Mouse (Mus musculus) hindbrain, embryonic 11.5 days (tissue): ENCODE data around the gene Pex14. TPM values are rescaled to one million over a fixed set of nuclear protein-coding genes. Genes with fewer than 3 reads are reported as not detected.

Experiments used
- ATAC-seq: fragments of 200-750 bp; cut with Nextera tagmentation; 2 replicates; pipeline ENCODE4 v1.8.0; 2017; ENCODE audit warnings: mild to moderate bottlenecking, moderate TSS enrichment, moderate library complexity; ENCODE audit not compliant: low FRiP score
- DNase-seq: peaks from one replicate; pipeline ENCODE4 v3.0.0-alpha.2; 2015; ENCODE audit warnings: low spot score
- H3K27ac ChIP-seq: fragments of 300-500 bp; sonication (generic); 2 replicates; pipeline ENCODE4 v1.5.1; 2014; ENCODE audit warnings: mild to moderate bottlenecking, low read depth, low read length
- H3K27me3 ChIP-seq: fragments of 300-500 bp; sonication (generic); 2 replicates; pipeline ENCODE4 v1.6.1; 2014; ENCODE audit warnings: mild to moderate bottlenecking, low read length, moderate library complexity, mixed read lengths; ENCODE audit not compliant: control insufficient read depth, insufficient read depth
- H3K36me3 ChIP-seq: fragments of 300-500 bp; sonication (generic); 2 replicates; pipeline ENCODE4 v1.6.1; 2014; ENCODE audit warnings: mild to moderate bottlenecking, low read length, moderate library complexity, mixed read lengths; ENCODE audit not compliant: control insufficient read depth, insufficient read depth
- H3K4me1 ChIP-seq: fragments of 300-500 bp; sonication (generic); replicated peaks from 2 replicates; pipeline ENCODE4 v1.6.1; 2014; ENCODE audit warnings: low read length, mixed read lengths; ENCODE audit not compliant: control insufficient read depth, insufficient read depth
- H3K4me2 ChIP-seq: fragments of 300-500 bp; sonication (generic); replicated peaks from 2 replicates; pipeline ENCODE4 v1.6.1; 2014; ENCODE audit warnings: mild to moderate bottlenecking, low read depth, low read length
- H3K4me3 ChIP-seq: fragments of 300-500 bp; sonication (generic); 2 replicates; pipeline ENCODE4 v1.5.1; 2014; ENCODE audit warnings: low read depth, low read length
- H3K9ac ChIP-seq: fragments of 300-500 bp; sonication (generic); 2 replicates; pipeline ENCODE4 v1.6.1; 2014; ENCODE audit warnings: low read depth, low read length
- H3K9me3 ChIP-seq: fragments of 300-500 bp; sonication (generic); 2 replicates; pipeline ENCODE4 v1.6.1; 2016; ENCODE audit warnings: low read length; ENCODE audit not compliant: control insufficient read depth
- WGBS: fragments of 180-500 bp; shearing (Covaris S2); extraction: QIAGEN DNeasy Blood & Tissue Kit; methylation state at CpG from one replicate; pipeline ENCODE4 v1.1.7; 2014; 5-methylcytosine and 5-hydroxymethylcytosine counted together
- polyA plus RNA-seq: library from polyadenylated mRNA; unstranded; fragments of >200 nt; fragmentation: Nextera tagmentation; extraction: Ambion mirVana; gene quantifications from 2 replicates; pipeline ENCODE4 v1.2.1, GENCODE M21; 2014

Pex14 gene
- polyA plus RNA-seq: 29.9 and 33.5 TPM in 2 replicates

DNA sequence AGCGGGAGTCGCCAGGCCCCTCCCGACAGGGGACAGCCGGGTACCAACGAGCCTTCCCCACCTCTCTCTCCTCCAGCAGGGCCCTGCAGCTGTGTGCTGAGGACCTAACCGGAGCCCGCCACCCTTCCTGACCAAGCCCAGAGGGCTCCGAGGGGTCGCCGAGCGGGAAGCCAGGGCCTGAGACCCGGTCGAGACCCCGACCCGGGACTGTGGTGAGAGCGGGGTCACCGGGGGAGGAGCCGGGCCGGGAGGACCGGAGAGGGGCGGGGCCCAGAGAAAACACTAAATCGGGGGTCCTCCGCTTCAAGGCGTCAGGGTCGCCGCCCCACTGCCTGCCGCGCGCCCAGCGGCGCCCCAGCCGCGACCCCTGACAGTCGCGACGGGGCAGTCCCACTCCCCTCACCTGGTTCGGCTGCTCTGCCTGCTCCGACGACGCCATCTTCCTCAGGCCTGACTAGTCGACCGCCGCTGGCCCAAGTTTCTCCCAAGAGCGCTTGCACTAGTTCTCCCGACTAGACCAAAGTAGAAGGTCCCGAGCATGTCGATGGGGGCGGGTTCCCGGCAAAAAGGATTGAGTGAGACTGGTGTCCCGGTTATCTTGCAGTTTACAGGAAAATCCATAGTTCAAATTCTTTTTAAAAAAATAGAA lies at the start of gene Pex14:
Gene Pex14 (minus strand): TSS at position 508 of the 649 bp plus-strand sequence.
- no peaks in the 10 kb centered on the region for H3K9me3 ChIP-seq
- under 1% methylated on average over 45 of the region's 50 CpGs for WGBS
- H3K4me1 ChIP-seq: peaks cover 7% of the 10 kb centered on the region
- no peaks in the 10 kb centered on the region for H3K27me3 ChIP-seq
- peak within 1 kb of the TSS; percentile 60; the same call in 1 of the 2 replicates for H3K27ac ChIP-seq
- peak within 1 kb of the TSS; percentile 93 for H3K9ac ChIP-seq
- peak; percentile 90 for DNase-seq
- H3K4me3 ChIP-seq: peak within 1 kb of the TSS; percentile 98
- H3K36me3 ChIP-seq: no peaks in the 10 kb centered on the region
- ATAC-seq: peak; percentile 77
- H3K4me2 ChIP-seq: peak within 1 kb of the TSS; percentile 65

DNA sequence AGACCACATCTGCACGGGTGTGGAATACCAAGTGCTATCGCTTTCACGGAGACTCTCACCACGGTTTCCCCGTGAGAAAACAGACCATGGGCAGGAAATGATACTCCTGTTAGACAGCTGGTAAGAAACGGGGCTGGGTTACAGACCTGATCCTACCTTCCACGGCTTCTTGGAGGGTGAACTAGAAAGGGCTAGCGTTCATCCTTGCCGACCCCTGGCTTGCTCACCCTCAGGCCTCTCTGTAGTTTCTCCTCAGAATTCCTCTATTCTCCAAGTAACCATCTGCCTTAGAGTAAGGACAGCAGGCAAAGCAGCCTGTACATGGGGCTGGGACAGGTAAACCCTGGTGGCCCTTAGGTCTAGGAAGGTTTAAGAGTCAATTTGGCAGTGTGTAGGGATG lies 49.5 kb upstream of the Pex14 start:
- DNase-seq (no peak), ATAC-seq (no peak)
- Histone ChIP-seq H3K27ac (no peak overlapping the region), H3K4me1 (no peaks in the 10 kb centered on the region), H3K36me3 (peaks cover 16% of the 10 kb centered on the region), H3K9ac (no peak overlapping the region), H3K4me2 (no peak overlapping the region), H3K9me3 (no peaks in the 10 kb centered on the region), H3K4me3 (no peak overlapping the region), H3K27me3 (no peaks in the 10 kb centered on the region)
- WGBS: 86% methylated on average over 9 of the region's 9 CpGs

DNA sequence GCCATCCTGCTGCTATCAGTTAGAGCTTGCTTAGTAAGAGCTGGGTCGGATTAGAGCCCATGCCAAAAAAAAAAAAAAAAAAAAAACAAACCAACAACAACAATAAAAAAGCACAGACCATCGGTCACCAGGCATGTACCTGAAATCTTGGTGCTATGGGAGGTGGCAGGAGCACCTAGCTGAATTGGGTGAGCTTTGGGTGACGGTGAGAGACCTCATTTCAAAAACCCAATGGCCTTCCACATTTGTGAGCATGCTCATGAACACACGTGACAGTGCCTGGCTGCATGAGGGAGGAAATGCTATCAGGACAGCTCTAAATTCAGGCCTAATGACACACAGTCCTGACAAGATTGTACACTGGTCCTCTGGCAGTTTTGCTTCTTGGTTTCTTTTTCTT lies 48.4 kb upstream of the Pex14 start:
- Histone ChIP-seq H3K9ac (no peak overlapping the region), H3K4me3 (no peak overlapping the region), H3K9me3 (no peaks in the 10 kb centered on the region), H3K27me3 (no peaks in the 10 kb centered on the region), H3K36me3 (peaks cover 8% of the 10 kb centered on the region), H3K4me2 (no peak overlapping the region), H3K4me1 (no peaks in the 10 kb centered on the region), H3K27ac (no peak overlapping the region)
- ATAC-seq (no peak), DNase-seq (no peak)
- 77% methylated on average over 4 of the region's 4 CpGs for WGBS

DNA sequence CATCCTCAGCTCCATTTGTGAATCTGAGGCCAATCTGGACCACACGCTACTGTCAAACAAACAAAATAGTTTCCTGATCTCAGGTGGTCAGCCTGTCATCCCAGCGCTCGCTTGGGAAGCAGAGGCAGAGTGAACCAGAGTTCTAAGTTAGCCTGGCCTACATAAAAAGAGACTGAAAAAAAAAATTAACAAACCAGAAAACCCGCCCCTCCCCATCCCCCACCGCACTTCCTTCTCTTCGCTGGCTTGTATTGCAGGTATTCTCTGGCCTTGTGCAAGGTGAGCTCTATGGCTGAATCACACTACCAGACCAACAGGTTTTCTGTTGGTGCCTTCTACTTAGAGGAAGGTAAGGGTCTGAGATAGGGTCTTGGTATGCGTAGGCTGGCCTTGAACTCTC lies 47.9 kb upstream of the Pex14 start:
- no peak for ATAC-seq
- Histone ChIP-seq H3K27me3 (no peaks in the 10 kb centered on the region), H3K36me3 (peaks cover 5% of the 10 kb centered on the region), H3K4me2 (no peak overlapping the region), H3K9ac (no peak overlapping the region), H3K4me3 (no peak overlapping the region), H3K4me1 (no peaks in the 10 kb centered on the region), H3K27ac (no peak overlapping the region), H3K9me3 (no peaks in the 10 kb centered on the region)
- no peak for DNase-seq
- WGBS: 89% methylated on average over 7 of the region's 7 CpGs

DNA sequence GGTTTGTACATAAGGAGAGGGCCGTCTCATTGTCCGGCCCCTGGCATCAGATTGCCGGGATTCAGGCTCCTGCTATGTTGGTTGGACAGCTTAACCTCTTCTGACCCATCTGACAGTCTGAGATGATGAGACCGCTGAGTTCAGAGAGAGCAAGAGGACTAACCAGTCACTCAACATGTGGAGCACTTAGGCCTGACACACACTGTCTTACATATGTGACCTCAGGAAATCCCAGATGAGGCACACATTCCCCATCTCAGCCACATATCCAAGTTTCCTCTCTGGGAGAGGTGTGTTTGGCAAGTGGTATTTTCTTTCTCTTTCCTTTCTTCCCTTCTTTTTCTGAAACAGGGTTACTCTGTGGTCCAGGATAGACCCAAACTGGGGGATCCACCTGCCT lies 45.5 kb upstream of the Pex14 start:
- no peak for ATAC-seq
- Histone ChIP-seq H3K4me1 (no peaks in the 10 kb centered on the region), H3K4me2 (no peak overlapping the region), H3K4me3 (no peak overlapping the region), H3K36me3 (no peaks in the 10 kb centered on the region), H3K27ac (no peak overlapping the region), H3K9ac (no peak overlapping the region), H3K27me3 (no peaks in the 10 kb centered on the region), H3K9me3 (no peaks in the 10 kb centered on the region)
- 77% methylated on average over 4 of the region's 4 CpGs for WGBS
- DNase-seq: no peak

DNA sequence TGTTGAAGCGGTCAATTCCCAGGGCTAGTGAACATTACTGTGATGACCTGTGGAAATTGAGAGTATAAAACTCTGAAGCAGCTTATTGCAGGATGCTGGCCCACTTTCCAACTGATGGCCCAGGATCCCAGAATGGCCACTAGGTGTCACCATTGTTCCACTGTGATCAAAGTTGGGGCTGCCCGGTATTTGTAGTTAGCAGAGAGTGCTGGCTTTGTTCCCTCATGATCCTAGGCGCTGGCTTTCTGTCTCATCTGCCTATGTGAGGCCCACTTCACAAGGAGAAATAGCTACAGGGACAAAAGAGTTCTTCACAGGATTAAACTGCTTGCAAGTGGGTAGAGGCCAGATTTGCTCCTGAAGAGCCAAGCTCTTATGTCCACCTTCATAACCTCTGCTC lies 44.8 kb upstream of the Pex14 start:
- Histone ChIP-seq H3K9me3 (no peaks in the 10 kb centered on the region), H3K9ac (no peak overlapping the region), H3K27me3 (no peaks in the 10 kb centered on the region), H3K27ac (no peak overlapping the region), H3K4me1 (no peaks in the 10 kb centered on the region), H3K4me2 (no peak overlapping the region), H3K4me3 (no peak overlapping the region), H3K36me3 (no peaks in the 10 kb centered on the region)
- DNase-seq: peak; percentile 93
- WGBS: 8% methylated on average over 3 of the region's 3 CpGs
- peak; percentile 82 for ATAC-seq

DNA sequence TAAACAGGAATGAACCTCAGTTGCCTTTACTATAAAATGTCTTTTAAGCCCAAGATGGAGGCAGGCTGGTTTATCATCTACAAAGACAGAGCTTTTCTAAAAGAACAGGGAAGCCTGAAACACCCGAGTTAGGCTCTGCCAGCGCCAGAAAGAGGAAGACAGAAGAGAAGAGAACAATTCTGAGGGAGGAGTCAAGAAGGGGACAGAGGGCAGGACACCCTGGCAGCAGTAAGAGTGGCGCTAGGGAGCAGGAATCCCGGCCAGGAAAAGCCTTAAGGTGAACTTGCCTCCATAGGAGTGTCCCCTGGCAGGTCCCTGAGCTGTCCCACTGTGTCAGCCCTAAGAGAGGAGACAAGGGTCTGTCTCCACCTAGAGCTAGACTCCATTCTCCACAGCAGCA lies 43.9 kb upstream of the Pex14 start:
- Histone ChIP-seq H3K4me2 (no peak overlapping the region), H3K9me3 (no peaks in the 10 kb centered on the region), H3K36me3 (no peaks in the 10 kb centered on the region), H3K4me1 (no peaks in the 10 kb centered on the region), H3K27ac (no peak overlapping the region), H3K27me3 (no peaks in the 10 kb centered on the region), H3K4me3 (no peak overlapping the region), H3K9ac (no peak overlapping the region)
- ATAC-seq (no peak), DNase-seq (no peak)
- WGBS: 30% methylated on average over 4 of the region's 4 CpGs

DNA sequence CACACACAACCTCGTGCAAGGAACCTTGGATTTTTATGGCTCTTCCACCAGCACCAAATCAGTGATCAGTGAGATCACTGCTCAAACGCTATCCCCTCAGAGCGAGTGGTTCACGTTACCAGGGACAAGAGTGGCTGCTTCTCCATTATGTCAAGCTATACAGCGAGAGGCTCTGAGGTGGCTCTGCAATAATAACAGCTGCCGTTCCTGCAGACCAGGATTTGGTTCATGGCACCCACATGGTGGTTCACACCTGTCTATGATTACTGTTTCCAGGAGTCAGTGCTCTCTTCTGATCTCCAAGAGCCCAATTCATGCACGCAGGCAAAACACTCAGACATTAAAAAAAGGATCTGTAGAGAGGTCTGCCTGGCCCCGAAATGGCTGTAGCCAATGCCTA lies 38.8 kb upstream of the Pex14 start:
- no peak overlapping the region for H3K4me2 ChIP-seq
- no peak overlapping the region for H3K9ac ChIP-seq
- no peak overlapping the region for H3K27ac ChIP-seq
- DNase-seq (no peak), ATAC-seq (no peak)
- no peak overlapping the region for H3K4me3 ChIP-seq
- 86% methylated on average over 8 of the region's 8 CpGs for WGBS
- no peaks in the 10 kb centered on the region for H3K4me1 ChIP-seq
- no peaks in the 10 kb centered on the region for H3K36me3 ChIP-seq
- no peaks in the 10 kb centered on the region for H3K9me3 ChIP-seq
- H3K27me3 ChIP-seq: no peaks in the 10 kb centered on the region

DNA sequence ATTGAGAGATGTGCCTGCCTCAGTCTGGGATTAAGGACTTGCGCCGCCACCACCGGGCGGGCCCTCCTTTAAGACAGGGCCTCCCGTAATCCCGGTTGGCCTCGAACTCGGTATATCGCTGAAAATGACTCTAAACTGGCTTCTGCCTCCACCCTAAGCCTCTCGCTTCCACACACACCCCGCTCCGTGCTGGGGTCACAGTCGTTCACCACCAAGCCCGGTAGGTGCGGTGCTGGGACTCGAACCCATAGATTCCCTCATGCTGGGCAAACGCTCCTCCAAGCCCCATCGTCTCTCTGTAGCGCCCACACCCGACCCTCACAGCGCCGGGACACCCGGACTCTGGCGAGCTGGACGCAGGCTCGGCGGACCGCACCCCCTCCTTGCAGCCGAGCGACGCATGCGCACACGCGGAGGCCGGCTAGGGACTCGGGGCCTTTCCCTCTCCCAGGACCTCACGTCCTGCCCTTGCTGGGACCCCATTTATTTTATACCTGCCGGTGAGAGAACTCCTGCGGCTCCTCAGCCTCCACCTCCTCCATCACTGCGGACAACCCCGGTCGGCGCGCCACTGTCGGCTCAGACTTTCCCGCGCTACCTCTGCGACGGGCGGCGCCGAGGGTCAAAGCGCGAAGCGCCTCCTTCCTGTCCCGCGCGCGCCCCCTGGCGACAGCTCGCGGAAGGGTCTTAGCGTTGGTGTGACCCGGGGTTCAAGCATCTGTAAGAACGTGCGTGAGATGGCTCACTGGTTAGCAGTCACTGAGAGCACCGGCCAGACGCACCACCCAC lies 37.5 kb upstream of the Pex14 start, which contains the start of gene Cenps:
Gene Cenps (minus strand): TSS at position 648 of the 789 bp plus-strand sequence.
- Histone ChIP-seq H3K4me1 (no peaks in the 10 kb centered on the region), H3K4me3 (peak within 1 kb of the TSS; percentile 61), H3K36me3 (no peaks in the 10 kb centered on the region), H3K4me2 (peak within 1 kb of the TSS; percentile 53), H3K27me3 (no peaks in the 10 kb centered on the region), H3K9ac (peak within 1 kb of the TSS; percentile 69), H3K9me3 (no peaks in the 10 kb centered on the region), H3K27ac (peak within 1 kb of the TSS; percentile 85)
- ATAC-seq (peak; percentile 92), DNase-seq (peak; percentile 99)
- under 1% methylated on average over 68 of the region's 68 CpGs for WGBS
